Mouse (Mus musculus): ENCODE results near the gene Gm49394. TPM values are rescaled to one million over a fixed set of nuclear protein-coding genes. Genes with fewer than 3 reads are reported as not detected.

The Gm49394 gene
- total RNA-seq, 2 experiments from 2014 or later = not detected

DNA sequence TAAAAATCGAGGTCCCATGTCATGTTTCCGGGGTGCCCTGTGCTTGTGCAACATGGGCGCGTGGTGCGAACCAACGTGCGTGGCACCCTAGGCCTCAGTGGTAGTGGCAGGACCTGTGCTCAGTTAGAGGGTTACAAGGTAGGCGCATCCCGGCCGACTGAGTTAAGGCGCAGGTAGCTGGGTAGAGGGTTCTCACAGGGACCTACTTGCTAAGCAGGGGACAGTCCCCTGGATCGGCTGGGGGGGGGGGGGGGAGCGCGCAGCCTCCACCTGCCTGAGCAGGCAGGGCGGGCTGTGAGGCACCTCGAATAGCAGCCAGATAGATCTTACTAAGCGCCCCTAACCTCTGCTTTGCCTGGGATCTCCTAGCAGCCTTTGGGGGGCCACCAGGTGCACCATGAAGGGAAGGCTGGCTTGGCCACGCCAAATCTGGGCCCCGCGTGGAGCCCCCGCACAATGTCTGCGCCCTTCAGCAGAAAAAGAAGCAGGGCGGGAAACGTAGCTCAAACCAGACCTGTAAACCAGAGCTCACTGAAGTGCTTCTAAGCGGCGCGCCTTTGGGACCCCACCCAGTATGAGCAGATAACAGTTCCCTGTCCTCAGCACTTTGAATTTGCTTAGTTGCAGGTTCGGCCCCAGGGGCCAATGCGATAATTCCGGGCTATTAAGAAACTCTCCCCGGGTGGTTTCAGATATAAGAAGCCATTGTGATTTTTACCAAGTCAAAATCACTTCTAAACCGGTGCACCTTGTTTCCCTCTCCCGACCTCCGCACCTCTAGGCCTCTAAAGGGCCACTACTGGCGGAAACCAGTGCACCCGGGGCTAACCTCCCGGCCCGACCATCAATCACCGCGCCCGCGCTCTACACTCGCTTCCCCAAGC is 9.7 kb downstream of the Gm49394 start:
- no peak for ATAC-seq (replicated peaks; ENCODE audit: low FRiP score, poor library complexity, severe bottlenecking)

DNA sequence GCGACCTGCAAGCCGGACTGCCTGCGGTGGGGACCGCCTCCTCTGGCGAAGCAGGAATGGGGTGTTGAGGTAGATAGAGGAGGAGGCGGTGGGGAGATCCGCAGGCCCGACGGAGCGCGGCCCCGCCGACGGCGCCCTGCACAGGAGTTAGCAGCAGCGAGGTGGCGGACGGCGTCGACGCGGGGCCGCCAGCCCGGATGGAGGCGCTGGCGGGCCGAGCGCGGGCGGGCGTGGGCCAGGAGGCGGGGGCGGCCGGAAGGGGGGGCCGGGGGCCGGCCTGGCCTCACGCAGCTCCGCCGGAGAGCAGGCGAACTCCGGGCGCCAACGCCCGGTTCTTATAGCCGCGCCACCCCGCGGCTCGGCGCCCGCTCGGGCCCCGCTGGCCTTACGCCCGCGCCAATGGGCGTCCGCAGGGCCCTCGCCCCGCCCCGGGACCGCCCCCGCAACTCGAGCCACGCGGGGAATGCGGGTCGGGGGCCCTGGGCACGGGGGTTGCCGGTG is 10.5 kb downstream of the Gm49394 start:
- no peak for ATAC-seq (replicated peaks; ENCODE audit: low FRiP score, poor library complexity, severe bottlenecking)

DNA sequence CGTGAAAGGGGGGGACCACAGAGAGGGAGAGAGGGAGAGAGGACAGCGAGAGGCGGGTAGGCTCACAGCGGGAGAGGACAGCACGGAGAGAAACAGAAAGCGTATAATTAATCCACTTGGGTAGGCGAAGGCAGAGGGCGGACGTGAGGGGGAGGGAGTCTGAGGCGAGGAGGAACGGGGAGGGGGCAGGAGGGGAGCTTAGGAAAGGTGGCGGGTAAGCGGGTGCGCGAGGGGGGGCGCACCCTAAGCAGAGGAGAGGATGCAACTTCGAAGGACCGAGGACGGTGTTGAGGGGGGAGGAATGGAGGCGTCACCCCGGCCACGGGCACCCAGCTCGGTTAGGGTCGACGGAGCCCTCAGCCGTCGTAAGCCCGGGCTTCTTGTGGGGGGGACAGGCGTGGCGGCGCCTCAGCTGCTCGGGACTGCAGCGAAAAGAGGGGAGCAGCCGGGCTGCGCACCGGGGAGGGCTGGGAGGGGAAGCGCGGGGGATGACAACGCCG is 11.0 kb downstream of the Gm49394 start:
- no peak for ATAC-seq (replicated peaks; ENCODE audit: low FRiP score, poor library complexity, severe bottlenecking)

DNA sequence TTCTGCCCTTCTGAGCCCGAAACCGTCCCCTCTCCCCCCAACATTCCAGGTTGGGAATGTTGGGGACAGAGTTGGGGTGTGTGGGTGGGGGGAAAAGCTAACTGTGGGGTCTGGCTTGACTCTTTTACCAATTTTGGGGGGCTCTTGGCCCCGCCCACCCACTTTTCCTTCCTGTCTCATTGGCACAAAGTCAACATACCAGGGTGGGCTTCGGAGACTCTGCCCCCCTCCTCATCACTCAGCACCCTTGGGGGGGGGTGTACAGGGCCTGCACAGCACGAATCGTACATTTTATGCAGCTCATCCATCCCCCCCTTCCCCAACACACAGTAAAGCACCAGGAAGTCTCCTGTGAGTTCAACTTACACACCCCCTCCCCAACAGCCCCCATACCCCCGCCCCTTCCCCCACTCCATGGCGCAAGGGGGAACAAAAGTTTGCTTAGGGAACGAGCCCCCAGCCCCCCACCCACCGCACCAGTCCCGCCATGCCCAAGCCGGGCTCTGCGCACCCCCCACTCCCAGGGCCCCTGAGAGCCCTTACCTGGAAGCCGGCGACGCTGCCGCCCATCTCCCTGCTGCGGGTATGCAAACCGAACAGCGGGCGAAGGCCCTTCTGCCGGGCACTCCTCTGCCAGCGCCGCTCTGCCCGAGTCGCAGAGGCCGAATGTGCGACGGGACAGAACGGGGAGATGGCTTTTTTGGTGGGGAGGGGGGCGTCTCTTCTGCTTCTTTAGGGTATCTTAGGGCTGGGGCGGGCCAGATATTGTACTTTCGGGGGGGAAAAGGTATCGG is 11.7 kb downstream of the Gm49394 start:
- no peak for ATAC-seq (replicated peaks; ENCODE audit: low FRiP score, poor library complexity, severe bottlenecking)

DNA sequence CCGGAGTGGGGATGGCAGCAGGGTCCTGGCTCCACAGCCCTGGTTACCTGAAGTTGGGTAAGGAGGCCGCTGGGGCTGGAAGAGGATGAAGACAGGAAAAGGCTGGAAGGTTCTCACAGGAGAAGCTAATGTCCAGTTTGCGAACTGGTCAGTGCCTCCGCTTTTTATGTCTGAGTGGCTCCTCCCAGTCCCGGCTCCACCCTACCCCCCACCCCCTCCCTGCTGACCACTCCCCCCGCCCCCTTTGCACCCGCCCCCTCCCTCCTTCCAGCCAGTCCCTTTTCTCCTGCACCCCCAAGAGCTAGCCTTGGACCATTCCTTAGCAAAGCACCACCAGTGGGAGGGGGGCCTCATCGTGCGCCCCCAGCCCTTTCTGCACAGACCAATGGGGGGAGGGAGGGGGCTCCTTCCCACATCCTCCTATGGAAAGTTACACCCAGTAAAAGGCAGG is 12.4 kb downstream of the Gm49394 start:
- no peak for ATAC-seq (replicated peaks; ENCODE audit: low FRiP score, poor library complexity, severe bottlenecking)

DNA sequence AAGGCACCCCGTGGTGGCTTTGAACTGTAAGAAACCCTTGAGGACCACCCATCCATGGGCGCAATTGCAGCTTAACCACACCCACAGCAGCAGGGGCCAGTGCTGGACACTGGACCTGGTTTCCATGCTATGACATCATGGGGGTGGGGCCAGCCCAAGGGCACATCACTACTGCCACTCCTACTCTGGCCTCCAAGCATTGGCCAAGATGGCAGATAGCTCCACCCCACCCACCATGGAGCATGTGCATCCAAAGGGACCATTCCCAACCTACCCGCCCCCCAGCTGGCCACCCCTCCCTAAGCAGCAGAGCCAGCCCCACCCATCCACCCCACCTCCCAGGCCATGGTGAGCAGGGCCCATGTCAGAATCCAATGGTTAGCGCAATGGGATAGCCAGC is 13.7 kb downstream of the Gm49394 start:
- ATAC-seq (replicated peaks; ENCODE audit: low FRiP score, poor library complexity, severe bottlenecking) = no peak

DNA sequence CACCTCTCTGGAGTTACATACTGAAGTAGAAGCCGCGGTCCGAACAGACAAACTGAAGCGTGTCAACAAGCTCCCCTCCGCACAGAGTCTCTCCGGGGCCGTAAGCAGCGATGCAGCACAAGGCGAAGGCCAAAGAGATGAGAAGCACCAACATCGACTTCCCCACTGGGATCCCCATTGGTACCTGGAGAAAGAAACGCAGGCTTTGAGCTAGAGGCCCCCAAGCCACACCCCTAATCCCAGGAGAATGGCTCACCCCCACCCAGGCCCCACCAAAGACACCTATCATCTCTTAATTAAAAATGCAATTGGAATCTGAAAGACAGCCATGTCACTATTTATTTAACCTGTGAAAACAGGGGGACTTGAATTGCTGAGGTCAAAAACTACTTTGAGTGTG is 14.1 kb downstream of the Gm49394 start:
- ATAC-seq (replicated peaks; ENCODE audit: low FRiP score, poor library complexity, severe bottlenecking) = no peak

DNA sequence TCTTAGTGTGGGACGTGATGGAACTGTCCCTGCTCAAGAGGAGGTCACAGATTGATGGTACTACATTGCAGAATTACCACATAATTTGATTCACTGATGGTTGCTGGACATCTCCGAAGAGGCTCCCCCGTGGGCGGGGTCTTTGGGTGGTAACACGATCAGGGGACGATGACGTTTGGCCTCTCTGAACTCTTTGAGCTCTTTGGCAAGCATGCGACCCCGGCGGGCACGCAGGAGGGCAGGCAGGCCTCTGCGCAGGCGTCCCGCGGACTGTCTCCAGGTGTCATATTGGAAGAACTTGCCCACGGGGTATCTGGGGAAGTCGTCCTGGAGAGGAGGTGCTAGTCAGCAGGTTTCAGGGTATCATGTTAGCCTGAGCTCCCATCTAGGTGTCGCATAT is 16.0 kb downstream of the Gm49394 start:
- no peak for ATAC-seq (replicated peaks; ENCODE audit: low FRiP score, poor library complexity, severe bottlenecking)

DNA sequence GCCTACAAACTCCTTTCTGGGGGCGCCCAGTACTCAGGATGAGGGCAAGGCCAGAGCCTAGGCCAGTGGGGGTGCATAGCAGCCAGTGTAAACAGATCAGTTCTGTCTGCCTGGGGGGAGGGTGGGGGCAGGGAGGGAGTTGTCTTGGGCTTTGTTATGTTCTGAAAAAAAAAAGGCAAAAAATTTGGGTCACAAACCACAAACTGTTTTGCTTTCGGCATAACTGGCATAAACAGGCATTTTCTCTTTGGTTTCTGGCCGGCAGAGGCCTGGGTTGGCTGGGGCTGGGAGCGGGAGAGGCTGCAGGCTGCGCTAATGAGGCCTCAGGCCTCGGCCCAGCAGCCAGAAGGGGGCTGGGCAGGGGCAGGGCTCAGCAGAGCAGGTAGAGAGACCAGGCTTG is 23.1 kb downstream of the Gm49394 start:
- ATAC-seq (replicated peaks; ENCODE audit: low FRiP score, poor library complexity, severe bottlenecking) = no peak

DNA sequence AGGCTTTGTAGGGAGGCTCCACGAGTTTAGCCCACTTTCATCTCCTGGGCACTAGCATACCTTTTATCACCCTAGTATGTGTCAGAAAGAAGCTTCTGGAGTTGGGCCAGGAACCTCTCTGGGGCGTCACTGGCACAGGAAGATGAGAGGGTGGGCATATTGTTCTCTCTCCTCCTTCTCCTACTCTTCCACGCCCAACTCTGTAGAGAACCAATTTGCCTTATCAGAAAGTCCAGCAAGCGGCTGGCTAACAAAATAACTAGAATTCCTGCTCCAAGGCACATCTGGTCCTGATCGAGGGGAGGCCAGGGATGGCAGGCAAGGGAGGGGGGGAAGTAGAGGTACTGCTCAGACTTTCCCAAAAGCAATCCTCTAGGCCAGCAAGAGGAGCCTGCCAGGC is 24.7 kb downstream of the Gm49394 start:
- no peak for ATAC-seq (replicated peaks; ENCODE audit: low FRiP score, poor library complexity, severe bottlenecking)

DNA sequence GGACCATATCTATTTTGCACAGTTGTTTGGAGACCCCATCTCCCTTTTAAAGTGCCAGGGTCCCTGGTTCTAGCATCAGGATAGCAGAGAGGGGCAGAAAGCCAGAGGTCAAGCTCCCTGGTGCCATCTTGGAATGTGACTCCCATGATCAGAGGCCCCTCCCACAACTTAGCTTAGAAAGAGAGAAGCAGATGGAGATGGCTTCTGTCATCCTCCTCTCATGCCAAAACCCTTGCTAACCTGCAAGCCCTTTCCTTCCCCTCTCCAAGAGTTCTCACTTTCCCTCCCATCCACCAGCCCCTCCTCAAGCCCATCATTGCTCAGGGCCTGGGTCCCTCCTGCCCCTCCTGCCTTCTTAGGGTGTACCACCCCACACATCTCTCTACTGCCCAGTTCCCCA is 33.6 kb downstream of the Gm49394 start:
- no peak for ATAC-seq (replicated peaks; ENCODE audit: low FRiP score, poor library complexity, severe bottlenecking)

DNA sequence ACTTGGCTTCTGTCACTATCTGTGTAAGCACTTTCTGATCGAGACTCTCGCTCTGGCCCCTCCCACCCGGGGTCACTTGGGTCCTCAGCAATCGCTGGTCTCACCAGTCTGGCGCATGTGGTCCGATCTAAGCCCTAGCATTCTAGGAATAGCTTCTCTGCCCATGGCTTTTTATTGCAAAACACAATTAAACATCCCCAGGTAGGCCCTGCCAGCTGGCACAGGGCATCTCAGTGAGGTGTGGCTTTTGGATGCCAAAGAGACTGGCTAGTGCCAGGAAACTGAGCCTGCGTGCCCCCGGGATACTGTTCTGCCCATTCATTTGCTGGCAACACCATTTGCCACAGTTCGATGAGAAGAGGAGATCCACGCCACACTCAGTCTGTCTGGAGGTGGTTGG is 39.1 kb downstream of the Gm49394 start:
- no peak for ATAC-seq (replicated peaks; ENCODE audit: low FRiP score, poor library complexity, severe bottlenecking)

DNA sequence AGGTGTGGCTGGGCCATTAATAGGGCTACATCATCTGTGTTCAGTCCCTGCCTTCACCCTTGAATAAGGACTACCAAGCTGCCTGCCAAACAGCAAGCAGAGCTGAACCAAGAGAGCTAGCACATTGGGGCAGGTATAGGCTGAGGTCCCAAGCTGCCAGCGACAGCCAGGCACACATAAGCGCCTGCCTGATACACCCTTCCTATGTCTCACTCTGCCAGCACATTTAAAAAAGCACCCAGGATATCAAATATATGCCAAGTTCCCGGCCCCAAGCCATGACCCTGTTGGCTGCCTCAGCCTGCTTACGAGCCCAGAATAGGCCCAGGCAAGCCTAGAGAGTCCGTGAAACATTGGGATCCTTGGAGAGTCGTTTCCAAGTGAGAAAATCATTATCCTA is 39.9 kb downstream of the Gm49394 start:
- ATAC-seq (replicated peaks; ENCODE audit: low FRiP score, poor library complexity, severe bottlenecking) = no peak

DNA sequence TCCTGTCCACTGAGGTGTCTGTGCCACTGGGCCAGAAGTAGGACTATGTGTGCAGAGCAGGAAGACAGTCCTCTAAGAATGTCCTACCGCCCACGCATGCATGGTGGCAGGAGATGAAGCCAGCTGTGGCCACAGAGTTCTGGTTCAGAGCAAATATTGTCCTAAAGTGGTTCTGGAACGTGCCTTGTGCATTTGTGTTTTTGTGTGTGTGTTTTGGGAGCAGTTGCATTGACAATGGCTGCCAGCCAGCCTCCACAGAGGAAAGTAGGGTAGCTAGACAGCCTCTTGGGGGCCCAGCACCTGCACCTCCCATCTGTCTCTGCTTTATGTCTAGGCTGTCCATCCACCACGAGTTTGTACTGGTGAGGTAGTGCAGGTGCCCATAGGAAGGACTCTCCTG is 47.6 kb downstream of the Gm49394 start:
- ATAC-seq (replicated peaks; ENCODE audit: low FRiP score, poor library complexity, severe bottlenecking) = no peak

DNA sequence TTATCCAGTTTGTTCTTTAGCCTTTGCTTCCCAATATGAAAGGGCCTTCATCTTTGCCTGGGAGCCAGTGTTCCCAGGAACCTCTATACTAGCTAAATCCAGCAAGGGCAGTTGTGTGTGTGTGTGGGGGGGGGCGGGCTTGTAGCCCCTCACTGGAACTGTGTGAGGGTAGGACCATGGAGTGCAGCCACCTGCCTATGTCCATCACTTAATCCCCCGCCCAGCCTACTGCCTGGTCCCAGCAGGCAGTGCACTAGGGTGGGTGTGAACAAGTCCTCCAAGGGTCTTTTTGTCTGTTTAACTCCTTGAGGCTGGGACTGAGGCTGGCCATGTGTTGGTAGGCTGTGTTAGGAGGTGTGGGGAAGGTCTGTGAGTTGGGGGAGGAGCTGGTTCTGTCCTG is 56.7 kb downstream of the Gm49394 start:
- no peak for ATAC-seq (replicated peaks; ENCODE audit: low FRiP score, poor library complexity, severe bottlenecking)

DNA sequence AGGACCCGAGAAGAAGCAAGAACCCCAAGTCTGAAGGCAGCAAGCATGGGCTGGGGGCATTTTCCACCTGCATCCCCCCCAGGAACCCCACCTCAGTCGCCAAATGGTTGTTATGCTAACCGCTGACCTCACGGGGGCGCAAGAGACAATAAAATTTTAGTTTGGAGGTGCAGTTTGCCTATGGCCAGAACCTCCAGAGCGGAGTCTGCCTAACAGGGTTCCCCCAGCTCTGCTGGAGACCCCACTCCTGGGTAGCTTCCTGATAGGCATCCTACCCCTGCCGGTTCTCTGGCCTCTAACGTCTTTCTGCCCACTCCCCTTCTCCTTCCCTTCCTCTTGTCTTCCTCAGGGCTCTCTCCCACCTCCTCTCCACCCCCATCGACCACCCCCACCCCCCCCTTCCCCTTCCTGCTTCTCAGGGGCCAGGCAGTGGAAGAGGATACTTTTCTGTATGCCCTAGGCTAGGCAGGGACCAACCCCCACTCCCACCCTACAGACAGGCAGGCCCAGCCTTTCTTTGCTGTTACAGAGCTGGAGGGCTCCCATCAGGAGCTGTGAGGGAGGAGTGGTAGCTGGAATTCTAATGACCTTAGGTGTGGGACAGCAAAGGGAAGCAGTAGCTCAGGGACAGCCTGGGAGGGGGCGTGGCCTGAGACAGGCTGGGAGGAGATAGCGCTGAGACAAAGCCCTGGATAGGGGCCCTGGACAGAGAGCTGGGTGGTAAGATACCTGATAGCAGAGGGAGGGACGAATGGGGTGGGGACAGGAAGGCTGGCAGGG is 58.9 kb downstream of the Gm49394 start:
- 0 out of 2 replicates have a peak, but pooled peaks have one; percentile 23 for ATAC-seq (replicated peaks; ENCODE audit: low FRiP score, poor library complexity, severe bottlenecking)

DNA sequence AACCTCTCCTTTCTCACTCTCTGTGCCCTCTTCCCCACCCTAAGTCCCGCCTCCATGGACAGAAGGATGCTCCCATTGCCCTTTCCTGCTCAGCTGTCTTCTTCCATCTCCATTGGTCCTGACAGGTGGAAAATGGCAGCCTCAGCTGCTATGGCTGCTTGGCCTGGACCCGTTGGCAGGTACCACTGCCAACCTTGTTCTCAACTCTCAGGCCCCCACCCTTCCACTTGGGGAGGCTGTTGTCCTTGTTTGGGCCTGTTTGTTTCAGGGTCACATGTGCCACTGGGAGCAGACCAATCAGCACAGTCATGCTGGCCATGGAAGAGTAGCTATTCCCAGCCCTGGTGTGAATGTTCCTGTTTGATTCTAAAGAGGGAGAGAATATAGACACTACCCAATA is 68.8 kb downstream of the Gm49394 start:
- ATAC-seq (replicated peaks; ENCODE audit: low FRiP score, poor library complexity, severe bottlenecking) = no peak
